Mouse (Mus musculus) cerebellum, adult 11-12 months (tissue): ENCODE data around the gene Hacd3.

ENCODE experiments used
- DNase-seq: peaks from one replicate; pipeline ENCODE4 v3.0.0; 2022

Gene Hacd3

GRCm38 (mm10) chr9:64951161-64951657, 70.3 kb downstream of the Hacd3 start, which contains the start of gene Slc24a1:
Slc24a1 (minus strand) TSS chr9:64951607.
- no peak for DNase-seq

DNA sequence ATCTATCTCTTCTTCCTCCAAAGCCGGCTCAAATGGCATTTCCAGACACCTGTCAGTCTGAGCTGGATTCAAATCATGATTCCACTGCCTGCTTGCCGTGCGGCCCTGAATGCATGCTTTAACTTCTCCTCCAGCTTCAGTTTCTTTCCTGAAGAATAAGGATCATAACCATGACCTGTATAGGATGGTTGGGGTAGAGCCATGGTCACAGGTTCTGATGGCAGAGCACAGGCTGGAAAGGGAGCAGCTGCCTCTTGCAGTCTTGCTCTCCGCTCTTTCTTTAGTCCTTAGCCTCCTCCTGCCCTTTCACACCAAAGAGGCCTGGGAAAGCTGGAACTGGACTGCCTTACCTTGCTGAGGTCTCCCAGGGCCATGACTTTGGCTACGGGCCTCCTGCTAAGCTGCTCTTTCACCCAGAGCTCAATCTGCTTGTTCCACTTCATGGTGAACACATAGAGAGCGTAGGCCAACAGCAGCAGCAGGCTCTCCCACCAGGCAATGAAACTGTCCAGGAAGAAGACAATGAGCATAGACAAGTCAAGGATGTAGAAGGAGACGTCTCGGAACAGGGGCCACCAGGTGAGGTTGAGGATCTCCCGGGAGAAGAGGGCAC, 73.9 kb downstream of the Hacd3 start:
- no peak for DNase-seq

DNA sequence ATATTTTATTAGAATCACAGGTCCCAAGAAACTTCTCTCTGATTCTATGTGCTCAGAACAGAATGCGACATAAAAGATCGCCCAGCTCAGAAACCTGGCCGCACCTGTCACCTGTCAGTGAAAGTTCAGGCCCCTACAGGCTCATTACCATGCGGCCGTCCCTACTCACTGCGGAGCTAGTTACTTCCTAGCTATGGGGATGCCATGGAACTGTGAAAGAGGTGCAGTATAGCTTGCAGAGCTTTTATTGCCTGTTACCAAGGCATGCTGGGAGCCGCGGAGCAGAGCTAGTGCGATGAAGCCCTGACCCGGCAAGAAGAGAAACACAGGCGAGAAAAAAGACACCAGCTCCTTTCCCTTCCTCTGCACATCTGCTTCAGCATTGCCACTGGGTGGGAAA, 77.5 kb downstream of the Hacd3 start:
- no peak for DNase-seq

- DNase-seq, result no peak
These were observed 79.8 kb downstream of the Hacd3 start for GRCm38 (mm10) chr9:64941650-64942049.

- DNase-seq, result no peak
These were observed 80.7 kb downstream of the Hacd3 start for GRCm38 (mm10) chr9:64940731-64941346.

DNA sequence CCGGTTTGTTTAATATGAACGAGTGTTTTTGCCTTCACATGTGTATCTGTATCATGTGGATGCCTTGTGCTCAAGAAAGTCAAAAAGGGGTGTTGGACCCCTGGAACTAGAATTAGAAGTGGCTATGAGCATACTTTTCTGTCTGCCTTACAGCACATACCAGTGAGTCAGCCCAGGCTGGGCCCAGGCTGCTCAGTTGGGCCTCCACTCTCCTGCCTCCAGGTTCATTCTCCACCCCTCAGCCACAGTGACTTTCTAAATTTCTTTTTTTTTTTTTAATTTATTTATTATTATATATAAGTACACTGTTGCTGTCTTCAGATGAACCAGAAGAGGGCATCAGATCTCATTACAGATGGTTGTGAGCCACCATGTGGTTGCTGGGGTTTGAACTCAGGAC, 81.7 kb downstream of the Hacd3 start:
- no peak for DNase-seq

DNA sequence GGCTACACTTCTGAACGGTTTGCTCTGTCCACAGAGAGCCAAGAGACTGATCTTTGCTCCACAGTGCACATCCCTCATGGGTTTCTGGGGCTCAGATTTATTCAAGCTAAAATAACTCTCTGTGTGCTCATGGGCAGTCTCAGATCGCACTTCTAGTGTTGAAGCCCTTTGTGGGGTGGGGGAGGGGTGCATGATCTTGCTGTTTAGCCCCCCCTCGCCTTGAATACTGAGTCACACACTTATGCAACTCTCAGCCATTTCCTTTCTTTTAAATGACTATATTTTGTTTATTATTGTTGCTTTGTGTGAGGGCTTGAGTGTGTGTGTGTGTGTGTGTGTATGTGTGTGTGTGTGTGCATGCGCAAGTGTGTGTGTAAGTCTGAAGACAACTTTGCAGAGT, 82.2 kb downstream of the Hacd3 start:
- no peak for DNase-seq

- no peak for DNase-seq
These were observed 83.0 kb downstream of the Hacd3 start for GRCm38 (mm10) chr9:64938535-64938934.

DNA sequence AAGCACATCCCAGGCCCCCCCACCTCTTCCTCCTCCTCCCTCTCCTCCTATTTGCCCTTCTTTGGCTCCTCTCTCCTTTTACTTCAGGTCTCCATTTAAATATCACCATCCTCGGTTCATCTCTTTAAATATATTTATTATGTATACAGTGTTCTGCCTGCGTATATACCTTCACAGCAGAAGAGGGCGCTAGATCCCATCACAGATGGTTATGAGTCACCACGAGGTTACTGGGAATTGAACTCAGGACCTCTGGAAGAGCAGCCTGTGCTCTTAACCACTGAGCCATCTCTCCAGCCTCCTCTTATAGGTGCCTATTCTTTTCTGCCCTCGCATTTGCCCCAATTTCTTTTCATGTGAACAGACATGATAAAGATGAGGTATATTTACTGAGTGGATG, 84.0 kb downstream of the Hacd3 start:
- DNase-seq, result no peak
